Mouse (Mus musculus) hindbrain, embryonic 13.5 days (tissue): ENCODE data around the gene Plin3. TPM values are rescaled to one million over a fixed set of nuclear protein-coding genes. Genes with fewer than 3 reads are reported as not detected.

Source experiments
- ATAC-seq: fragments of 200-750 bp; cut with Nextera tagmentation; 2 replicates; pipeline ENCODE4 v1.8.0; 2017; ENCODE audit warnings: moderate TSS enrichment; ENCODE audit not compliant: low FRiP score
- H3K27ac ChIP-seq: fragments of 300-500 bp; sonication (generic); 2 replicates; pipeline ENCODE4 v1.5.1; 2015; ENCODE audit warnings: inconsistent platforms, mild to moderate bottlenecking, moderate library complexity
- H3K27me3 ChIP-seq: fragments of 300-500 bp; sonication (generic); 2 replicates; pipeline ENCODE4 v1.6.1; 2015; ENCODE audit warnings: mild to moderate bottlenecking, inconsistent platforms
- H3K36me3 ChIP-seq: fragments of 300-500 bp; sonication (generic); 2 replicates; pipeline ENCODE4 v1.6.1; 2015; ENCODE audit warnings: mild to moderate bottlenecking, inconsistent platforms
- H3K4me1 ChIP-seq: fragments of 300-500 bp; sonication (generic); replicated peaks from 2 replicates; pipeline ENCODE4 v1.6.1; 2015; ENCODE audit warnings: inconsistent platforms
- H3K4me2 ChIP-seq: fragments of 300-500 bp; sonication (generic); 2 replicates; pipeline ENCODE4 v1.6.1; 2015; ENCODE audit warnings: inconsistent platforms, mild to moderate bottlenecking, moderate library complexity
- H3K4me3 ChIP-seq: fragments of 300-500 bp; sonication (generic); 2 replicates; pipeline ENCODE4 v1.5.1; 2015; ENCODE audit warnings: mild to moderate bottlenecking, inconsistent platforms
- H3K9ac ChIP-seq: fragments of 300-500 bp; sonication (generic); 2 replicates; pipeline ENCODE4 v1.6.1; 2015; ENCODE audit warnings: mild to moderate bottlenecking, inconsistent platforms
- H3K9me3 ChIP-seq: fragments of 300-500 bp; sonication (generic); 2 replicates; pipeline ENCODE4 v1.6.1; 2016; ENCODE audit warnings: inconsistent platforms
- WGBS: fragments of 180-500 bp; shearing (Covaris S2); methylation state at CpG from one replicate; pipeline ENCODE4 v1.1.7; 2015; 5-methylcytosine and 5-hydroxymethylcytosine counted together
- polyA plus RNA-seq: library from polyadenylated mRNA; unstranded; fragments of >200 nt; fragmentation: Nextera tagmentation; extraction: Ambion mirVana; gene quantifications from 2 replicates; pipeline ENCODE4 v1.2.1, GENCODE M21; 2015

The Plin3 gene
- polyA plus RNA-seq, 1 experiment from 2014 or later, result 23.5 TPM

- no peak for ATAC-seq
- Histone ChIP-seq H3K4me2 (no peak overlapping the region), H3K9ac (no peak overlapping the region), H3K27ac (no peak overlapping the region), H3K36me3 (peaks cover 11% of the 10 kb centered on the region), H3K4me1 (peaks cover 13% of the 10 kb centered on the region), H3K9me3 (no peaks in the 10 kb centered on the region), H3K4me3 (no peak overlapping the region), H3K27me3 (no peaks in the 10 kb centered on the region)
- 90% methylated on average over 12 of the region's 12 CpGs for WGBS
Measured at GRCm38 (mm10) chr17:56281193-56281592, 11.5 kb downstream of the Plin3 start.

GRCm38 (mm10) chr17:56279481-56280155, 13.1 kb downstream of the Plin3 start:
- H3K4me1 ChIP-seq, result peaks cover 16% of the 10 kb centered on the region
- ATAC-seq, result no peak
- H3K4me3 ChIP-seq, result no peak overlapping the region
- H3K27ac ChIP-seq, result no peak overlapping the region
- H3K9ac ChIP-seq, result no peak overlapping the region
- H3K36me3 ChIP-seq, result peaks cover 8% of the 10 kb centered on the region
- no peaks in the 10 kb centered on the region for H3K9me3 ChIP-seq
- 95% methylated on average over 12 of the region's 12 CpGs for WGBS
- H3K27me3 ChIP-seq, result no peaks in the 10 kb centered on the region
- no peak overlapping the region for H3K4me2 ChIP-seq

- 94% methylated on average over 5 of the region's 5 CpGs for WGBS
- no peak for ATAC-seq
- Histone ChIP-seq H3K9me3 (no peaks in the 10 kb centered on the region), H3K27me3 (no peaks in the 10 kb centered on the region), H3K4me2 (no peak overlapping the region), H3K36me3 (peaks cover 8% of the 10 kb centered on the region), H3K27ac (no peak overlapping the region), H3K9ac (no peak overlapping the region), H3K4me3 (no peak overlapping the region), H3K4me1 (peaks cover 16% of the 10 kb centered on the region)
Measured at GRCm38 (mm10) chr17:56278340-56278739, 14.3 kb downstream of the Plin3 start.

- Histone ChIP-seq H3K9ac (no peak overlapping the region; the same call in 1 of the 2 replicates), H3K27ac (no peak overlapping the region; the same call in 1 of the 2 replicates), H3K4me2 (peak overlapping the region; percentile 67; the same call in 1 of the 2 replicates), H3K9me3 (no peaks in the 10 kb centered on the region), H3K4me3 (no peak overlapping the region), H3K36me3 (peaks cover 8% of the 10 kb centered on the region), H3K27me3 (no peaks in the 10 kb centered on the region), H3K4me1 (peaks cover 16% of the 10 kb centered on the region)
- 57% methylated on average over 2 of the region's 2 CpGs for whole genome bisulfite sequencing
- ATAC-seq, result 0 out of 2 replicates have a peak, but pooled peaks have one; percentile 17
Measured at GRCm38 (mm10) chr17:56277567-56277893, 15.1 kb downstream of the Plin3 start.

- H3K27ac ChIP-seq, result peak within 1 kb of the TSS; percentile 70
- 10% methylated on average over 18 of the region's 21 CpGs for WGBS
- H3K4me2 ChIP-seq, result peak within 1 kb of the TSS; percentile 67
Measured at GRCm38 (mm10) chr17:56276643-56277566, 15.8 kb downstream of the Plin3 start, which contains the start of gene Ticam1. TSS of gene Ticam1 (minus strand) at chr17:56276786.

GRCm38 (mm10) chr17:56275842-56276480, 16.7 kb downstream of the Plin3 start:
- Histone ChIP-seq H3K36me3 (peaks cover 9% of the 10 kb centered on the region), H3K27ac (0 out of 2 replicates have a peak overlapping the region, but pooled peaks have one; percentile 40), H3K9me3 (no peaks in the 10 kb centered on the region), H3K9ac (peak overlapping the region; percentile 70), H3K4me2 (peak overlapping the region; percentile 67), H3K4me3 (peak overlapping the region; percentile 44), H3K4me1 (peaks cover 16% of the 10 kb centered on the region), H3K27me3 (no peaks in the 10 kb centered on the region)
- no peak for ATAC-seq
- WGBS, result 34% methylated on average over 5 of the region's 5 CpGs

More at GRCm38 (mm10) chr17:56276643-56277566, 15.8 kb downstream of the Plin3 start, which contains the start of gene Ticam1:
- Histone ChIP-seq H3K4me1 (peaks cover 16% of the 10 kb centered on the region), H3K36me3 (peaks cover 8% of the 10 kb centered on the region), H3K9me3 (no peaks in the 10 kb centered on the region), H3K9ac (peak within 1 kb of the TSS; percentile 70), H3K4me3 (peak within 1 kb of the TSS; percentile 44), H3K27me3 (no peaks in the 10 kb centered on the region)
- peak; percentile 79 for ATAC-seq

DNA sequence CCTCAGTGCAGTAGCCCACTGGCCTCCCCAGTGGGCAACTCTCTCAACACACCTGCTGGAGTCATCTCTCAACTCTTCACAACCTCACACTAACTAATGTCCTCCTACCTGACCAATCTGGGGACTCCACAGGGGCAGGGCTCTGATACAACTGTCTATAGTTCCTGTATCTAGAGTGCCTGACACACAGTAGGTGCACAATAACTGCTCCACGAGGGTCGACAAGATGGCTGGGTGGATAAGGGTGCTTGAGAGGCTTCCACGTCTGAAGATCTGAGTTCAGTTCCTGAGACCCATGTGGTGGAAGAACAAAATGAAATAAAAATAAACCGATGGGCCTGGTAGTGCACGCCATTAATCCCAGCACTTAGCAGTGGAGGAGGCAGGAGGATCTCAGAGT, 18.7 kb downstream of the Plin3 start:
- no peak overlapping the region for H3K4me3 ChIP-seq
- no peak overlapping the region for H3K27ac ChIP-seq
- H3K27me3 ChIP-seq, result no peaks in the 10 kb centered on the region
- no peak for ATAC-seq
- no peak overlapping the region for H3K9ac ChIP-seq
- H3K36me3 ChIP-seq, result peaks cover 8% of the 10 kb centered on the region
- H3K9me3 ChIP-seq, result no peaks in the 10 kb centered on the region
- H3K4me2 ChIP-seq, result no peak overlapping the region
- peaks cover 22% of the 10 kb centered on the region for H3K4me1 ChIP-seq
- 87% methylated on average over 5 of the region's 5 CpGs for WGBS

GRCm38 (mm10) chr17:56273482-56273881, 19.2 kb downstream of the Plin3 start:
- Histone ChIP-seq H3K4me2 (no peak overlapping the region), H3K9ac (0 out of 2 replicates have a peak overlapping the region, but pooled peaks have one; percentile 13), H3K9me3 (no peaks in the 10 kb centered on the region), H3K36me3 (peaks cover 8% of the 10 kb centered on the region), H3K27me3 (no peaks in the 10 kb centered on the region), H3K4me3 (no peak overlapping the region), H3K4me1 (peaks cover 22% of the 10 kb centered on the region), H3K27ac (no peak overlapping the region)
- 88% methylated on average over 7 of the region's 7 CpGs for WGBS
- ATAC-seq, result no peak

GRCm38 (mm10) chr17:56272644-56273043, 20.0 kb downstream of the Plin3 start:
- Histone ChIP-seq H3K27ac (no peak overlapping the region), H3K4me3 (no peak overlapping the region), H3K4me1 (peaks cover 24% of the 10 kb centered on the region), H3K36me3 (peaks cover 8% of the 10 kb centered on the region), H3K9ac (no peak overlapping the region), H3K27me3 (no peaks in the 10 kb centered on the region), H3K4me2 (no peak overlapping the region), H3K9me3 (no peaks in the 10 kb centered on the region)
- no peak for ATAC-seq
- 80% methylated on average over 3 of the region's 3 CpGs for WGBS

DNA sequence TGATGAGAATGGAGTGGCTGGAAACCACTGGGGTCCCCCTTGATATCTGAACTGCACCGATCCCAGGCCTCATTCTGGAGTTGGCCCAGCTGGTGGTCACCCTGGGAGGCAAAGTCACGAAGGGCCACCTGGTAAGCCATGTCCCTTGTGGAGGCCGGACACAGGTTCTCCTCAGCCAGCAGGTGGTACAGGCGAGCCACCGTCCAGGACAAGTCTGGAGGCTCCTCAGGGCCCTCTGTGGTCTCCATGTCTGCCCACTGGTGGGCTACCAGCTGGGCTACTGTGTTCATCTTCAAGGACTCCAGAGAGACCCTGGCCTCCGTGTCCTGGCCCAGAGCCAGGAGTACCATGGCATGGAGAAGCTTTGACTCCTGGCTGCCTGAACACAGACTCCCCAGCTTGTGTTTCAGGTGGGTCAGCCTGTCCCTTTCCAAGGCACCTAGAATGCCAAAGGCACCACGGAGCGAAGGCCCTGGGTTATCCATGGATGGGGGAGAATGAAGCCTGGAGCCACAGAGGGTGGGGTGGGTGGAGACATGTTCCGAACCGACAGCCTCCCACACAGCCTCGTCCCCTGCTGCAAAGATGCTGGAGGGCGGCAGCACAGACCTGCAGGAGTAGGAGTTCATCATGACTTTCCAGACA, 20.9 kb downstream of the Plin3 start:
- Histone ChIP-seq H3K4me1 (peaks cover 17% of the 10 kb centered on the region), H3K4me3 (no peak overlapping the region), H3K36me3 (peaks cover 8% of the 10 kb centered on the region), H3K9ac (no peak overlapping the region), H3K4me2 (no peak overlapping the region), H3K27ac (no peak overlapping the region), H3K9me3 (no peaks in the 10 kb centered on the region), H3K27me3 (no peaks in the 10 kb centered on the region)
- 87% methylated on average over 12 of the region's 12 CpGs for WGBS
- ATAC-seq, result no peak

GRCm38 (mm10) chr17:56269741-56270140, 22.9 kb downstream of the Plin3 start:
- no peaks in the 10 kb centered on the region for H3K9me3 ChIP-seq
- peak overlapping the region; percentile 69 for H3K4me2 ChIP-seq
- peaks cover 18% of the 10 kb centered on the region for H3K36me3 ChIP-seq
- H3K27me3 ChIP-seq, result no peaks in the 10 kb centered on the region
- H3K27ac ChIP-seq, result peak overlapping the region; percentile 87
- WGBS, result 83% methylated on average over 3 of the region's 3 CpGs
- peak overlapping the region; percentile 40 for H3K4me3 ChIP-seq
- peak overlapping the region; percentile 74 for H3K9ac ChIP-seq
- ATAC-seq, result peak; percentile 43
- H3K4me1 ChIP-seq, result peaks cover 9% of the 10 kb centered on the region
